Mouse (Mus musculus) layer of hippocampus, postnatal 10 days (tissue): ENCODE measurements at regions not wholly inside any gene's neighbourhood (a gene's known extent, or its start where the extent isn't known, plus 50 kb on each side); places are given as distances from the start of the nearest gene placed in this dataset.

Experiments
- DNase-seq, 2 experiments: peaks; one replicate each; pipeline ENCODE4 v3.0.0; 2021; ENCODE audit warnings: low spot score in 2 of 2

DNA sequence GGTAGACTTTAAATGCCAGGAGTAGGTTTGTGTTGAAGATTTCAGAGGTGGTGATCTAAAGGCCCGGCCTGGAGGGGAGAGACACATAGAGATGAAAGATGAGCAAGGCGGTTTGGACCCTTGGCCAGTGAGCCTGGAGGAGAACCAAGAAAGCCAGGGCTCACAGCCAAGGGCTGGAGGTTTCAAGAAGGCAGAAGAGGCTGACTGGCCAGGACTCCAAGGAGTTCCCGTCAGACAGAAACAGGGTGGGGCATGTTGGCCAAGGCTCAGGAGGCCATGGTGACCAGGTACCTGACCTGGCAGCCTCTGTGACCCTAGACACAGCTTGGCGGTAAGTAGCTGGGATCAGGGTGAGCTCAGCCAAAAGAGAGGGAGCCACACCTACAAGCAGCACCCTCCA is 159.3 kb upstream of the Spdye4c start:
- peak in 1 of 2 experiments; percentile 24 for DNase-seq

- DNase-seq, result no peak
Measured at GRCm38 (mm10) chr2:128432741-128433140, 158.3 kb upstream of the Spdye4c start.

DNA sequence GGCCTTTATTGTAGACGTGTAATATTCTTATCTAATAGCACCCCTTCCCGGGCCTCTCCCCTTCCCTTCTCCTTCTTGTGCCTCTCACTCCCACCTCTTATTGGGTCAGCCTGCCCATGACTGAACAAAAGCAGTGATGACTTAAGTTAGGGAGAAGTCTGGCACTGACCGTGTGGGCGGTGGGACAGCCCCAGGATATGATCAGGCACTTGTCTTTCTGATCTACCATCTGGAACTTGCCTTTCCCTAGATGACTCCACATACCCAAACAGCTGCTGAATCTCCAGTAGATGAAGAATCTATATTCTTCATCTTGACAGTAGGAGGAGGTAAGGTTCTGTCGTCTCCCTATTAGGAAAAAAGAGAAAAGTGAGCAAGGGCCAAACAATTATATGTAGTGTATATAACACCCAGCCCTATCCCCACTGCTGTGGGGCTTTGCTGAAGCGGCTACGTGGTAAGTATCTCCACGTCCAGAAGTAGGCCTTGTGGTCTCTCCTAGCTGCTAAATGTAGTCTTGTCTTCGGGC is 157.4 kb upstream of the Spdye4c start:
- no peak for DNase-seq

DNA sequence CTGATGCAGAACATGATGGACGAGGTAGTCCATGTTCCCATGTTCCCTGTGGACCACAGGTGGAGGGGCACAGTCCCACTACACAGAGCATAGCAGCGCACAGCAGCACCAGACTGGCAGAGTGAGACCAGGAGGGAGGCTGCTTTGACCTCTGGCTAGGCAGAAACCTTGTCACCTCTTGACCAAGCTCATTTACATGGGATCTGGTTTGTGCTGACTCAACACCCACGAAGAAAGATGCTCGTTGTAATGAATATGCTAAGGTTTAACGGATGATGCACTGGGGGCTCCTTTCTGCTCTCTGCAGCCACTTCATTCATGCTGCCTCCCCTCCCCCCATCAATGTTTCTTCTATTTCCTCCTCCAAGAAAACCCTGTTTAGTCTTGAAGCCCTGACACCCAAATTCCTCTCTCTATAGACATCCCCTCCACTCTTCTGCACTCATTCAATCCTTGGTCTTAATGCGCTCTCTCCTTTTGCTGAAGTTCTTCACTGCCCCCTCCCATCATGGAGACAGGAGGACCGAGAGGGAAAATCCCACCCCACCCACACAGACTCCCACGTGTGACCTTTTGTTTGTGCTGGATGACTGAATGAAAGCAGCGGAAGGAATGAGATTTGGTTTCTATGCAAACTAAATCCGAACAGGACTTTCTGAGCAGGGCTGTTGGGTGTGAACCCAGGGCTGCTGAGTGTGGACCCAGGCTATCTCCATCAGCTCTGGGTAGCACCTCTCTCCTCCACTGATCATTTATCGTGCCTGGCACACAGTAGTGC is 156.6 kb upstream of the Spdye4c start:
- no peak for DNase-seq

DNA sequence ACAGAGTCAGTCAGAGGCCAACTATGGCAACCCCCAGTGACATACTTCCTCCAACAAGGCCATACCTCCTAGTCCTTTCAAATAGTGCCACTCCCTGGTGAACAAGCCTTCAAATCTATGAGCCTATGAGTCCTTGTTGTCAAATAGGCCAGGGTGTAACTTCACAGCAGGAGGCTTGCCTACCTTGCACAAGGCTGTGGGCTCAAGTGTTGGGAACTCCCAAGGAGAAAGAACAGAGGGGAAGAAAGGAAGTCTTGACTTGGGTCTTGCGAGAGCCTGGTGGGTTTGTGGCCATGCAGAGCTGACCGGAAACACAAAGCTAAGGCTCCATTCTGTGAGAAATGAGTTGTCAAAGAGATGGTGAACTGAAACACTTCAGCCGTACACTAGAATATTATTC is 154.6 kb upstream of the Spdye4c start:
- DNase-seq, result no peak

GRCm38 (mm10) chr2:128437698-128438097 is 153.3 kb upstream of the Spdye4c start:
- no peak for DNase-seq

DNA sequence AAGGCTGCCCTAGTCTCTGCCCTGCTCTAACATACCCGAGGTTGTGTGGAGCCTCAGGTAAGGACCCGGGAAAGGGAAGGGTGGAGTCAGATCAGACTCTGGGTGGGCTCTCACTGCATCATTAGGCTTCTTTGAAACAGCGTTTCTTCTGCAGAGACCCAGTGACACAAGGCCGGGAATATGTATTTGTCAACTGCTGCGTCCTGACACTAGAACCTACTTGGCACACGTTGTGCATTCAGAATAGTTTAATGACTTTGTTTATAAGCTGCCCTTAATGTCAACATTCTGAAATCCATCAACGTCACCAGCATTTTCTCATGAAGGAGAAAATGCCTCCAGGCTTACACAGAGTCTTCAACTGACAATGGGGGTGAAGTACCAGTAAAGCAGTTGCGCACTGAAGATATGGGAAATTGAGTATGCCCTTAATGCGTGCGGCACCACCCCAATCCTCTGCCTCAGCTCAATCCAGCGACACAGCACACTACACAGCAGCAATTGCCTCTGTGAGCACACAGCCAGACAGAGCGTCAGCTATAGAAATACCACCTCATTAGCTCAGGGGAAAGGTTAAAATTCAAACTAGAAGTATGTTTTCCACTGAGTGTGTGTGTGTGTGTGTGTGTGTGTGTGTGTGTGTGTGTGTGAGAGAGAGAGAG is 152.7 kb upstream of the Spdye4c start:
- no peak for DNase-seq

DNA sequence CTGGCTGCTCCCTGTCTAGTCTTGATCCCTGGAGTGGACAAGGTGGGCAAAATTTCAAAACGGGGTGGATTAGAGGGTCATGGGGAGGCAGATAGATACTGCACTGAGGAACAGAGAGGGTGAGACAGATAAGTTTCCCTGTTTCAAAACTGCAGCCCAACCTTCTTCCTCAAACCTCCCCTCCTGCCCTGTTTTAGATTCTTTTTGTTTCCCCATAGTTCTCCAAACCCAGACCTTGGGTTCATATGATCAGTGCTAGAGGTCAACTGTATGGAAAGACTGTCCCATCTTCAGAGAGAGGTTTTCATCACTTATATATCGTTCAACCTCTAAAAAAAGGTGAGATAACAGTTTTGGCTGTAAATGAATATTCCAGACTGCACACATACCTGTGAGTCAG is 152.1 kb upstream of the Spdye4c start:
- DNase-seq, result no peak

DNA sequence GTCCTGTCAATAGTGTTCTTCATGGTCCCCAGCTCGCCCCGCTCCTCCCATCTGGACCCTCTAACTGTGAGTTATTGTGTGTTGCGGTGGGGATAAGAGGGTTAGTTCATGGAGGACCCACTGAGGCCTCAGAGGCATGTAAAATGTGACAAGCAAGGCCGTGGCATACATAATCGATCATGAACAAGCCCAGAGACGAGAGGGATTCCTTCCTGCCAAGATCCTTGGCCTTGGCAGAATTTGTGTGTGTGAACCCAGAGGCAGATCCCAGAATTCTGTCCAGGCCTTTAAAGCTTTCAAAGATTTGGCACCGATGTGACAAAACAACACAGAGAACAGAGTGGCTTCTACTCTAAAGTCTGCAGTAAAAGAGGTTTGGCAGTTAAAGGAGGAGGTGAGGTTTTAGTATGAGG is 146.4 kb upstream of the Spdye4c start:
- DNase-seq, result peak in 1 of 2 experiments; percentile 20

- no peak for DNase-seq
Measured at GRCm38 (mm10) chr2:128445443-128445842, 145.6 kb upstream of the Spdye4c start.

DNA sequence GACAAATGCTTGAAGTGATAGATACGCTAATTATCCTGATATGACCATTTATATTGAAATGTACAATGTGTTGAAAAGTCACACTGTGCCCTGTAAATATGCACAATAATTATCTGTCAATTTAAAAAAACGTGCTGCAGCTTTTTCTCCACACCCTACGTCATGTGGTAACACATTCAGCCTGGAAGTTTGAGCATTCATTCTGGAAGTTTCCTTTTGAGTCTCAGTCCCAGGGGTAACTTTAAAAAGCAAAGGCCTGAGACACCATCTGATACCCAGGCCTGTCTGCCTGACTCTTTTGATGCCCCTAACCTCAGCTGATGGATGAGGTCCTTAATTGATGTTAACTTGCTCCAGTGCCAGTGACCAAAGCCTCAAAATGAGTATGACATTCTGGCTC is 141.7 kb upstream of the Spdye4c start:
- DNase-seq, result no peak

- no peak for DNase-seq
Measured at GRCm38 (mm10) chr2:128450045-128450444, 141.0 kb upstream of the Spdye4c start.

DNA sequence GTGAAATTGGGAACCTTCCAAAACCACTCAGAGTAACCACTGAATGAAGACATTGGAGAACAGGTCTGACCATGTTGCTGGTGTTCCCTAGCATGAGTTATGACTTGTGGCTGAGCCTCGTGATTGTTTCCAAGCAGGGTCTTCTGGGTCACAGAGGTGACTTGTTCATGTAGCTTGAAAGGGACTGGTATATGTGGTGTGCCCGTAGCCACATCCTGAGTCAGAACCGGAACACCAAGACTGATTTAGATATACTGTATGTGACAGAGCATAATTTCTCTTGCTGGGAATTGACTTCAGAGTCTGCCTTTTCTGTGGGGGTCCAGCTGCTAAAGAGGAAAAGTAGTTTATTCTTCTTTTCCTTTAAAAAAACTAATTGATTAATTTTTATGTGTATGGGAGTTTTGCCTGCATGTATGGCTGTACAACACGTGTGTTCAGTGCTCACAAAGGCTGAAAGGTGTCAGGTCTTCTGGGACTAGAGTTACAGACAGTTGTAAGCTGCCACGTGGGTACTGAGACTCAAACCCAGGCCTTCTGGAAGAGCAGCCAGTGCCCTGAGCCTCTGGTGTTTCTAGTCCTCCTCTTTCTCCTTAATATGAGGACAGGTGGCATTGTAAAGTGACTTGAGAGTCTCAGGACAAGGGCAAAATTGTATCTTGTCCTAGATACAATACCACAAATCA is 139.3 kb upstream of the Spdye4c start:
- DNase-seq, result no peak

GRCm38 (mm10) chr2:128452582-128452981 is 138.4 kb upstream of the Spdye4c start:
- DNase-seq, result no peak

DNA sequence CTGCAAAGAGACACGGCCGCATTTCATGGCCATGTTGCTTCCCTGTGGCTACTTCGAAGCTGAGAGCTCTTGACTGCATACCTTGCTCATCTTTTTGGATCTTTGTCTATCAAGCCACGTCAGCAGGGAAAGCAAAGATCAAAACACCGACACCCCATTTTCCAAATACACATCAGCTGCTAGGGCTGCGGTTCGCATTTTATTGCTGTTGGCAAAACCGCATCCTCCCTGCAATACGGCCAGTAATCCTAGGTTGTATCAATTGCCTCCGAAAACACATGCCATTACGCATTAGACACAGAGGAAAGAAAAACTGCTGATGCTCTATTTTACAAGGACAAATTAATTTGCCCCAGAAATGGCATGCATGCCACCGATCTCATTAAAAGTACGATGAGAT is 136.5 kb upstream of the Spdye4c start:
- no peak for DNase-seq

GRCm38 (mm10) chr2:128457591-128458209 is 133.3 kb upstream of the Spdye4c start:
- no peak for DNase-seq

DNA sequence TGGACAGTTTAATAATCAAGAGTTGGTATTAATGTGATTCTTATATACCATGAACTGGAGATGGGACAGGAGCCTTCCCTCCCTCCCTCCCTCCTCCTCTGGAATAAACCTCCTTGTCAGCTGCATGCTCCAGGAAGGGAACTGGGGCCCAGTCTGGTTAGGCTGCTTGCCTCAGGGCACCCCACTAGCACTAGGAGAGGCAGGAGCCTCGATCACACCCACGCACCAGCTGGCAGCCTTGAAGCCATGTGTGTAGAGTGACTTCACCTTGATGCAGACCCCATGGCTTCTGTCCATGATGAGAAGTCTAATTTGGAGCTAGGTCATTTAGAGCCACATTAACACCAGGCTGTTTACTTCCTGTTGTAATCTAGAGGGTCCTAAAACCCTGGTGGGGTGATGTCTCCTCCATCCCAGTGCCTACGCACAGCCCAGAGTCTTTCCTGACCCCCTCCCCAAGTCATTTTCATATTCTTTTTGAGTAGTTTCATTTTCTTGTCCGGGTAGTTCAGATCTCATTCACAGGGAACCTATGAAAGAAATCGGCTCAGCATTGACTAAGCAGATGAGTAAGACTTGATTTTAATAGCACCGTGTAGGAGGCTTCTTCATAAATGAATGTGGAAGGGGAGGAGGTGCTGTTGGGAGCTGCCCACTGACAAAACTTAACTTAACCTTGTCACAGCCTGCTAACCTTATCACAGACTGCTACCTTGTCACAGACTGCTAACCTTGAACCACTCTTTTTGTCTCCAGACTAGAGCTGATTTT is 125.6 kb upstream of the Spdye4c start:
- DNase-seq, result no peak

DNA sequence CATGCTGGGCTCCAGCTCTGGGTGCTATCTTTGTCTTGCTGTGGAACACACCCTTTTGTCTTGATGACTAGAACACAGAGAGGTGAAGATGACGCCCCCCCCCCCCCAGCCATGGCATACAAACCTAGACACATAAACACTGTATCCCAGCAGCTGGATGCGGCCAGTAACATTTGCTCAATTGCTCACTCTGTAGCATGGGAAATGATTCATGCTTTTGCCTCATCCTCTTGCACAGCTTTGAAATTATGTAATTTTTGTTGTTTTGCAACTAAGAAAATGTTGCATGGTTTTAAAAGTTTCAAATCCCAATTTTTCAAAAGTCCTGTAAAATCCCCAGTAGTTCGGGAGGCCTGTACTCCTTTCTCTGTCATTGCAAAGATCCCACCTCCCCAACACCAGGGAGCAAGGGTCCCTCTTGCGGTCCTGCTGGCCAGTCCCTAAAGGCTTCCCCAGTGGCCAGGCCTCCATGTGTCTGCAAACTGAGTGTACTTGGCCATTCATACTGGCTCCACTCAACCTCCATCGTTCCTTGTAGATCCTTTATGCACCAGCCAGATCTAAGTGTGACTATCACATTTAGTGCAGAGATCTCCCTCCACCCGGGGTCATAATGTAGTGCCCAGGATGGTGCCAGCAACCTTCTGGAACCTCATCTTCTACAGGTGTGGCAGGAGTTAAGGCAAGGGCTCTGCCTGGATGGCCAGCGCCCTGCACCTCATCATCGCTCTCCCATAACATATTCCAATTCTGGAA is 123.3 kb upstream of the Spdye4c start:
- DNase-seq, result no peak

- DNase-seq, result no peak
Measured at GRCm38 (mm10) chr2:128468323-128468722, 122.7 kb upstream of the Spdye4c start.

- DNase-seq, result no peak
Measured at GRCm38 (mm10) chr2:128470351-128470750, 120.7 kb upstream of the Spdye4c start.
